21 mouse cellular contexts compared by ENCODE assay signal in genomic region chr7:74383040-74383666, GRCm38 (mm10).
DNase-seq lines count a peak whose midpoint lies in the region; ATAC-seq and TF ChIP-seq lines count a peak whose summit lies in the region.
"Had no signal": no experiment of that assay in that cellular context is flagged by ENCODE, and none has a peak within 500 bp of the region (broad histone marks: within the 10 kb centered on the region; RNA-seq: fewer than 3 reads in every experiment).

No protein-coding gene starts in this region.

- TF ChIP-seq CTCF in heart, postnatal 0 days (IDR thresholded peaks at IDR 0.05; ENCODE audit: low read depth), result no peak
- TF ChIP-seq CTCF in stomach, postnatal 0 days (IDR thresholded peaks at IDR 0.05; ENCODE audit: low read depth), result no peak

- peak; percentile 55; the same call in 1 of the 2 replicates for ATAC-seq in heart, embryonic 14.5 days (ENCODE audit: insufficient number of reproducible peaks, insufficient read depth, low FRiP score, low read depth)
- ATAC-seq in kidney, embryonic 14.5 days (ENCODE audit: low FRiP score, low TSS enrichment), result peak; percentile 79
- ATAC-seq in heart, postnatal 0 days (ENCODE audit: insufficient read depth, low read depth), result peak; percentile 72
- ATAC-seq in stomach, postnatal 0 days (ENCODE audit: low FRiP score, low TSS enrichment), result no peak
- ATAC-seq: forebrain, embryonic 14.5 days; hindbrain, postnatal 0 days had no signal

- H3K27ac ChIP-seq in heart, embryonic 10.5 days, result peak overlapping the region; percentile 81
- H3K27ac ChIP-seq in heart, embryonic 14.5 days (replicated peaks in 1 of 2; ENCODE audit: control insufficient read depth in 1 of 2, insufficient read depth in 1 of 2, low read depth in 2 of 2, low read length in 2 of 2), result peak overlapping the region; percentile 80 to 85
- no peak overlapping the region for H3K27ac ChIP-seq in kidney, embryonic 14.5 days (ENCODE audit: low read depth, low read length)
- H3K27ac ChIP-seq in heart, postnatal 0 days (ENCODE audit: low read depth), result peak overlapping the region; percentile 79
- no peak overlapping the region for H3K27ac ChIP-seq in stomach, postnatal 0 days (replicated peaks)
- H3K27ac ChIP-seq: embryonic facial prominence, embryonic 15.5 days; forebrain, embryonic 10.5 days; hindbrain, embryonic 13.5 days; hindbrain, postnatal 0 days had no signal

- H3K4me1 ChIP-seq in heart, embryonic 10.5 days, result peaks cover 45% of the 10 kb centered on the region
- peaks cover 32 to 44% of the 10 kb centered on the region in 2 experiments for H3K4me1 ChIP-seq in heart, embryonic 14.5 days (ENCODE audit: control insufficient read depth in 2 of 2, insufficient read depth in 2 of 2, low read length in 2 of 2)
- peaks cover 16% of the 10 kb centered on the region; the same call in 1 of the 2 replicates for H3K4me1 ChIP-seq in kidney, embryonic 14.5 days (ENCODE audit: control insufficient read depth, insufficient read depth, low read length)
- H3K4me1 ChIP-seq in heart, postnatal 0 days (ENCODE audit: control insufficient read depth, insufficient read depth), result peaks cover 39% of the 10 kb centered on the region
- H3K4me1 ChIP-seq in stomach, postnatal 0 days (replicated peaks; ENCODE audit: control insufficient read depth, insufficient read depth), result no peaks in the 10 kb centered on the region
- H3K4me1 ChIP-seq: forebrain, embryonic 10.5 days had no signal

- no peak for TF ChIP-seq EP300 in heart, postnatal 0 days (IDR thresholded peaks at IDR 0.05; ENCODE audit: low read depth)
- TF ChIP-seq EP300 in stomach, postnatal 0 days (optimal IDR thresholded peaks at IDR 0.05), result no peak

- no peaks in the 10 kb centered on the region for H3K27me3 ChIP-seq in heart, embryonic 10.5 days (ENCODE audit: insufficient read depth, poor library complexity, severe bottlenecking)
- H3K27me3 ChIP-seq in heart, embryonic 14.5 days (ENCODE audit: control insufficient read depth, insufficient read depth, low read length), result no peaks in the 10 kb centered on the region
- no peaks in the 10 kb centered on the region; the same call in 1 of the 2 replicates for H3K27me3 ChIP-seq in kidney, embryonic 14.5 days (ENCODE audit: control insufficient read depth, insufficient read depth, low read length)
- H3K27me3 ChIP-seq in heart, postnatal 0 days (ENCODE audit: control insufficient read depth, insufficient read depth, low read length), result no peaks in the 10 kb centered on the region
- no peaks in the 10 kb centered on the region for H3K27me3 ChIP-seq in stomach, postnatal 0 days (ENCODE audit: control insufficient read depth, insufficient read depth, low read length)
- H3K27me3 ChIP-seq: embryonic facial prominence, embryonic 15.5 days; hindbrain, embryonic 13.5 days had no signal

- H3K4me3 ChIP-seq in heart, embryonic 10.5 days, result no peak overlapping the region
- H3K4me3 ChIP-seq in heart, embryonic 14.5 days (ENCODE audit: control insufficient read depth in 1 of 2, insufficient read depth in 1 of 2, low read depth in 1 of 2, low read length in 2 of 2), result no peak overlapping the region
- H3K4me3 ChIP-seq in kidney, embryonic 14.5 days (ENCODE audit: low read length), result no peak overlapping the region
- no peak overlapping the region for H3K4me3 ChIP-seq in heart, postnatal 0 days (ENCODE audit: low read depth, low read length)
- H3K4me3 ChIP-seq in stomach, postnatal 0 days (ENCODE audit: low read depth, low read length), result no peak overlapping the region
- H3K4me3 ChIP-seq: embryonic facial prominence, embryonic 15.5 days; erythroblast, embryonic 14.5 days; forebrain, embryonic 10.5 days; hindbrain, embryonic 13.5 days had no signal

- no peak overlapping the region for H3K4me2 ChIP-seq in heart, embryonic 14.5 days (ENCODE audit: low read length)
- no peak overlapping the region for H3K4me2 ChIP-seq in kidney, embryonic 14.5 days (replicated peaks; ENCODE audit: low read depth, low read length)
- H3K4me2 ChIP-seq in heart, postnatal 0 days (ENCODE audit: low read depth, low read length), result no peak overlapping the region
- no peak overlapping the region for H3K4me2 ChIP-seq in stomach, postnatal 0 days (replicated peaks; ENCODE audit: low read depth)
- H3K4me2 ChIP-seq: embryonic facial prominence, embryonic 15.5 days; hindbrain, embryonic 13.5 days had no signal

- H3K9me3 ChIP-seq in heart, embryonic 10.5 days, result no peaks in the 10 kb centered on the region
- no peaks in the 10 kb centered on the region for H3K9me3 ChIP-seq in heart, embryonic 14.5 days (ENCODE audit: control insufficient read depth, low read length)
- no peaks in the 10 kb centered on the region for H3K9me3 ChIP-seq in kidney, embryonic 14.5 days (ENCODE audit: control insufficient read depth, low read length)
- H3K9me3 ChIP-seq in heart, postnatal 0 days (replicated peaks; ENCODE audit: control insufficient read depth, low read length), result no peaks in the 10 kb centered on the region
- H3K9me3 ChIP-seq in stomach, postnatal 0 days (ENCODE audit: control insufficient read depth, low read length), result no peaks in the 10 kb centered on the region
- H3K9me3 ChIP-seq: embryonic facial prominence, embryonic 15.5 days; forebrain, embryonic 10.5 days; hindbrain, embryonic 13.5 days had no signal

- H3K36me3 ChIP-seq in heart, embryonic 10.5 days, result no peaks in the 10 kb centered on the region
- H3K36me3 ChIP-seq in heart, embryonic 14.5 days (ENCODE audit: control insufficient read depth, insufficient read depth, low read length), result no peaks in the 10 kb centered on the region
- no peaks in the 10 kb centered on the region for H3K36me3 ChIP-seq in kidney, embryonic 14.5 days (ENCODE audit: control insufficient read depth, insufficient read depth, low read length)
- no peaks in the 10 kb centered on the region for H3K36me3 ChIP-seq in heart, postnatal 0 days (replicated peaks; ENCODE audit: control insufficient read depth, insufficient read depth, low read length)
- no peaks in the 10 kb centered on the region for H3K36me3 ChIP-seq in stomach, postnatal 0 days (ENCODE audit: control insufficient read depth, insufficient read depth, low read length)
- H3K36me3 ChIP-seq: embryonic facial prominence, embryonic 15.5 days; forebrain, embryonic 10.5 days; hindbrain, embryonic 13.5 days had no signal

- DNase-seq in heart, embryonic 10.5 days (ENCODE audit: low spot score), result no peak
- no peak for DNase-seq in heart, postnatal 4 days
- DNase-seq in heart, adult 8-10 months (ENCODE audit: low spot score), result no peak
- DNase-seq in kidney, adult 8-10 months, result no peak
- DNase-seq in heart, postnatal 0 days (ENCODE audit: low spot score), result peak; percentile 22
- no peak for DNase-seq in stomach, postnatal 0 days (ENCODE audit: low spot score)
- DNase-seq: adrenal gland, adult 2 months; adrenal gland, postnatal 25 days; cerebellum, adult 18-20 months; cerebellum, postnatal 10 days; embryo, embryonic 11 days; gastrocnemius, postnatal 10 days; kidney, adult 18-20 months had no signal

- 51% methylated on average over 3 of the region's 3 CpGs for WGBS in heart, embryonic 10.5 days
- 35% methylated on average over 3 of the region's 3 CpGs for WGBS in heart, embryonic 14.5 days
- WGBS in kidney, embryonic 14.5 days, result 56% methylated on average over 3 of the region's 3 CpGs
- WGBS in heart, postnatal 0 days, result 27% methylated on average over 3 of the region's 3 CpGs
- 73% methylated on average over 3 of the region's 3 CpGs for WGBS in stomach, postnatal 0 days

- no peak overlapping the region for H3K9ac ChIP-seq in heart, embryonic 14.5 days (ENCODE audit: low read length)
- no peak overlapping the region for H3K9ac ChIP-seq in kidney, embryonic 14.5 days (ENCODE audit: low read depth, low read length)
- no peak overlapping the region for H3K9ac ChIP-seq in heart, postnatal 0 days (replicated peaks; ENCODE audit: low read depth, low read length)
- no peak overlapping the region for H3K9ac ChIP-seq in stomach, postnatal 0 days (ENCODE audit: low read length)
- H3K9ac ChIP-seq: embryonic facial prominence, embryonic 15.5 days; hindbrain, embryonic 13.5 days had no signal

Comparison
In these comparisons a context has a peak if more than half of its experiments do, and no peak if none do; other contexts are left out.
1. H3K27ac ChIP-seq: peak in heart, embryonic 10.5 days (single experiment), heart, embryonic 14.5 days (2 of 2) and heart, postnatal 0 days (single experiment); none in kidney, embryonic 14.5 days (single experiment) and stomach, postnatal 0 days (single experiment).